Mouse (Mus musculus): ENCODE measurements around the gene Ccr7. TPM values are rescaled to one million over a fixed set of nuclear protein-coding genes. Genes with fewer than 3 reads are reported as not detected.

Ccr7 gene
- 0.39 and 0.44 TPM in 2 replicates for polyA plus RNA-seq (2016; fragmentation: Nextera tagmentation; extraction: Ambion mirVana)

DNA sequence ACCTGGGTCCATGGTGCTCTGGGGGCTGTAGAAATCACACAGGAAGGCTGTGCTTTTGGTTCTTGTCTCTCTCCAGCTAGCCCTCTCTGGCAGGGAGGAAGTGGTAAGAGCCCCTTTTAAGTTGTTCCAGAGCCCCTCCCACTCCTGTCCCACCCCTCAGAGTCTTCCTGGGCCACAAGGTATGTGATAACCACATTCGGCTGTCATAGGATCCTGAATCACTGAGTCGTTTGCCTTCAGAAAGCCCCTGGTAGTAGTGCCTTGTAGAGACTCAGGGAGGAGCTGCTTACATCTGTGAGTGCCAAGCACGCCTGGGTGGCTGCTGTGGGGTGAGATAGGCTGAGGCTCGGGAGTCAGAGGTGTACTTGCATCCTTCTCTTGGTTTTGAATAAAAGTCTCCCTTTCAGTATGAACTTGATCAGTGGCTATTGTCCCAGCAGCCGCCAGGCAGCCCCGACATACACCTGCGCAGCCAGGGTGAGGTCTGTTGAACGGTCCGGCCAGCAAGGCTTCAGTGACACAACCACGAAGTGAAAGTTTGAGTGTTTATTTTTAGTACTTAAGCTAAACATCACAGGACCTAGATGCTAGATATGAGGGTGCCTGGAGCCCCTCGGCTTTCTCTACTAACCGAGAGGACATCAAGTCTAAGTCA lies at the start of gene Ccr7:
TSS of gene Ccr7 (minus strand) at position 91 of the 655 bp plus-strand sequence.
- no peaks in the 10 kb centered on the region for H3K36me3 ChIP-seq
- no peak within 1 kb of the TSS for H3K27ac ChIP-seq
- H3K9ac ChIP-seq = no peak within 1 kb of the TSS
- ATAC-seq = no peak
- no peak within 1 kb of the TSS for H3K4me2 ChIP-seq
- no peaks in the 10 kb centered on the region for H3K4me1 ChIP-seq
- no peak within 1 kb of the TSS for H3K4me3 ChIP-seq
- peaks cover 45% of the 10 kb centered on the region for H3K27me3 ChIP-seq (replicated peaks)
- WGBS (ENCODE audit: insufficient replicate concordance) = 47% methylated on average over 12 of the region's 12 CpGs
- no peaks in the 10 kb centered on the region for H3K9me3 ChIP-seq (replicated peaks)

GRCm38 (mm10) chr11:99189154-99189582 lies 34.3 kb upstream of the Ccr7 start:
- no peaks in the 10 kb centered on the region for H3K36me3 ChIP-seq
- H3K27ac ChIP-seq = no peak overlapping the region
- no peaks in the 10 kb centered on the region for H3K9me3 ChIP-seq (replicated peaks)
- ATAC-seq = no peak
- no peak overlapping the region for H3K4me3 ChIP-seq
- no peak overlapping the region for H3K9ac ChIP-seq
- H3K4me1 ChIP-seq = 0 out of 2 replicates have a peak, but pooled peaks cover 5% of the 10 kb centered on the region
- peaks cover 22% of the 10 kb centered on the region; the same call in 1 of the 2 replicates for H3K27me3 ChIP-seq (replicated peaks)
- 13% methylated on average over 14 of the region's 14 CpGs for WGBS (ENCODE audit: insufficient replicate concordance)
- no peak overlapping the region for H3K4me2 ChIP-seq

DNA sequence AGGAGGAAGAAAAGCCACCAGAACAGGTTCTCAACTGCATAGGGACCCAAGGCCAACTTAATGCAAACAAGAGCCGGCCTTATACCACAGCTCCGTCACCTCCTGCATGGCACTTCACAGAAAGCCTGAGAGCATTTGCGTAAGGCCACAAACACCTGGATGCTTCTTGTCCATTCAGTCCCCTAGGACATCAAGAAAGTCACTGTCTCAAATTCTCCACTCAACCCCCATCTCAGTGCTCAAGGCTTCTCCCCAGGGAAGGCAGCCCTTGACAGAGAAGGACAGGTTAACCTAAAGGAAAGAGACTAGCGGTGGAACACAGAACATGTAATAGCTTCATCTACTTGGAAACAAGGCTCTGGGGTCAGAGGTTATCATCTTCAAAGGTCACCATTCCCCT lies 32.5 kb upstream of the Ccr7 start:
- 0 out of 2 replicates have a peak, but pooled peaks cover 5% of the 10 kb centered on the region for H3K4me1 ChIP-seq
- no peak overlapping the region for H3K4me2 ChIP-seq
- ATAC-seq = no peak
- peaks cover 22% of the 10 kb centered on the region; the same call in 1 of the 2 replicates for H3K27me3 ChIP-seq (replicated peaks)
- WGBS (ENCODE audit: insufficient replicate concordance) = 68% methylated on average over 4 of the region's 4 CpGs
- no peak overlapping the region for H3K4me3 ChIP-seq
- no peak overlapping the region for H3K27ac ChIP-seq
- no peaks in the 10 kb centered on the region for H3K36me3 ChIP-seq
- no peaks in the 10 kb centered on the region for H3K9me3 ChIP-seq (replicated peaks)
- H3K9ac ChIP-seq = no peak overlapping the region

- no peak for ATAC-seq
- Histone ChIP-seq H3K27ac (no peak overlapping the region), H3K36me3 (no peaks in the 10 kb centered on the region), H3K4me1 (0 out of 2 replicates have a peak, but pooled peaks cover 5% of the 10 kb centered on the region), H3K4me3 (no peak overlapping the region), H3K4me2 (no peak overlapping the region), H3K9me3 (replicated peaks) (no peaks in the 10 kb centered on the region), H3K9ac (no peak overlapping the region), H3K27me3 (replicated peaks) (peaks cover 22% of the 10 kb centered on the region; the same call in 1 of the 2 replicates)
- WGBS (ENCODE audit: insufficient replicate concordance) = 59% methylated on average over 2 of the region's 2 CpGs
Measured at GRCm38 (mm10) chr11:99186836-99187235, 32.0 kb upstream of the Ccr7 start.

DNA sequence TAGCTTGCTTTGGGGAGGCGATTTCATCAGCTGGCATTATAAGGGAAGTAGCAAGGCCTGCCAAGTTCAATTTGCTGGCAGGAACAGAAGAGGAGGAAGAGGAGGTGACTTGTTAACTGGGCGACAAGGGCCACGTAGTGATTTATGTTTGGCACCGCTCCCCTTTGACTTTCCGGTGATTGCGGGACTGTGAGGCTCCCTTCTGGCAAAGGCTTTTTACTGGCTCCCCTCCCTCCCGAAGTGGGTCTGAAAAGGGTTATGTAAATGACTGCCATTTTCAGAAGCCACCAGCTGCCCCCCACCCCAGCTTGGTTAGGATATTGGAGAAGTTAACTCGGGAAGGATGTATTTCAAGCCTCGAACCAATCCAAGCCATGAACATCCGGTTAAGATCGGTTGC lies 27.7 kb upstream of the Ccr7 start:
- Histone ChIP-seq H3K4me3 (no peak overlapping the region), H3K4me2 (no peak overlapping the region), H3K36me3 (no peaks in the 10 kb centered on the region), H3K9ac (no peak overlapping the region), H3K4me1 (peaks cover under 1% of the 10 kb centered on the region; the same call in 1 of the 2 replicates), H3K27me3 (replicated peaks) (no peaks in the 10 kb centered on the region), H3K27ac (no peak overlapping the region), H3K9me3 (replicated peaks) (no peaks in the 10 kb centered on the region)
- ATAC-seq = no peak
- 60% methylated on average over 11 of the region's 11 CpGs for WGBS (ENCODE audit: insufficient replicate concordance)

DNA sequence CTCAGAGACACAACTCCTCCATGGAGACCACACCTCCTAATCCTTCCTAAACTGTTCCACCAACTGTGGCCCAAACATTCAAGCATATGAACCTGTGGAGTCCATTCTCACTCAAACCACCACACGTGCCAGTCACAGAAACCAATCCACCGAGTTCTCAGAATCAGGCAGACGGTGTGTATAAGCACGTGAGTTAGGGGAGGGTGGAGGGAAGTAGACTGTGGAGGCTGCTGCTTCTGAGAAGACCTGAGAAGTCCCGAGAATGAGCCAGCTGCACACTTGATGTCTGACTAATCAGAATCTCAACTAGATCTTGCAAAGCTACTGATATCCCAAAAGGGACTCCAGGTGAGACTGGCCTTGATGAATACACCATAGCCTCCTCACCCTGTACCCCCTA lies 25.2 kb upstream of the Ccr7 start:
- Histone ChIP-seq H3K4me3 (no peak overlapping the region), H3K9ac (no peak overlapping the region), H3K4me2 (no peak overlapping the region), H3K4me1 (peaks cover 3% of the 10 kb centered on the region; the same call in 1 of the 2 replicates), H3K36me3 (no peaks in the 10 kb centered on the region), H3K27ac (no peak overlapping the region), H3K9me3 (replicated peaks) (no peaks in the 10 kb centered on the region), H3K27me3 (replicated peaks) (no peaks in the 10 kb centered on the region)
- WGBS (ENCODE audit: insufficient replicate concordance) = 53% methylated on average over 5 of the region's 5 CpGs
- ATAC-seq = no peak

DNA sequence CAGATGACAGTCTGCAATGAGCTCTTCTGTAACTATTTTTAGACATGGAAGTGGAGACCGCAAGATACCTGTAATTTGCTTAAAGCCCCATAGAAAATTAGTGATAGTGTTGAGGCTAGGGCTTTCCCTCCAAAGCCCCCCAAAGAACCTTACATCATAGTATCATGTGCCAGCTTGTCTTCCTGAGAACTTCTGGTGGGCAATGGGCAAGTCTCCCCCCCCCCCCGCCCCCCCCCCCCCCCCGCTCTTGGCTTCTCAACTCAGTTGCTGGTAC lies 23.0 kb upstream of the Ccr7 start:
- Histone ChIP-seq H3K4me3 (no peak overlapping the region), H3K27me3 (replicated peaks) (no peaks in the 10 kb centered on the region), H3K9me3 (replicated peaks) (no peaks in the 10 kb centered on the region), H3K27ac (no peak overlapping the region), H3K36me3 (no peaks in the 10 kb centered on the region), H3K9ac (no peak overlapping the region), H3K4me2 (no peak overlapping the region), H3K4me1 (peaks cover 3% of the 10 kb centered on the region; the same call in 1 of the 2 replicates)
- 77% methylated on average over 1 of the region's 3 CpGs for WGBS (ENCODE audit: insufficient replicate concordance)
- ATAC-seq = no peak

- Histone ChIP-seq H3K36me3 (no peaks in the 10 kb centered on the region), H3K27me3 (replicated peaks) (no peaks in the 10 kb centered on the region), H3K4me2 (no peak overlapping the region), H3K27ac (no peak overlapping the region), H3K4me3 (no peak overlapping the region), H3K4me1 (peaks cover 3% of the 10 kb centered on the region; the same call in 1 of the 2 replicates), H3K9ac (no peak overlapping the region), H3K9me3 (replicated peaks) (no peaks in the 10 kb centered on the region)
- 52% methylated on average over 5 of the region's 5 CpGs for WGBS (ENCODE audit: insufficient replicate concordance)
- no peak for ATAC-seq
Measured at GRCm38 (mm10) chr11:99177054-99177924, 22.4 kb upstream of the Ccr7 start.

DNA sequence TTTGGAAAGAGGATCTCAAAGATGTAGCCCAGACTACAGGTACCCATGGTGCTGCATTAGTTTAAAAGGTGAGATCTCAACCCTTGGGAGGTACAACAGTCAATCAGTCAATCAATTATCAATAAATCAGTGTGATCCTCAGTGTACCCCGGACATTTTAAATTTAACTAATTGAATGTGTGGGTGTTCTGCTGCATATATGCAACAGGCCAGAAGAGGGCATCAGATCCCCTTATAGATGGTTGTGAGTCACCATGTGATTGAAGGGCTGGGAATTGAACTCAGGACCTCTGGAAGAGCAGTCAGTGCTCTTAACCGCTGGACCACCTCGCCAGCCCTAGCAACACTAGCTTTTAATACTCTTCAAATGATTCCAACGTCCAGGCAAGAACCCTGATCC lies 17.1 kb upstream of the Ccr7 start:
- Histone ChIP-seq H3K4me1 (no peaks in the 10 kb centered on the region), H3K4me3 (no peak overlapping the region), H3K4me2 (no peak overlapping the region), H3K27me3 (replicated peaks) (no peaks in the 10 kb centered on the region), H3K36me3 (no peaks in the 10 kb centered on the region), H3K9me3 (replicated peaks) (no peaks in the 10 kb centered on the region), H3K9ac (no peak overlapping the region), H3K27ac (no peak overlapping the region)
- 62% methylated on average over 4 of the region's 4 CpGs for WGBS (ENCODE audit: insufficient replicate concordance)
- no peak for ATAC-seq

- no peak for ATAC-seq
Measured at GRCm38 (mm10) chr11:99171442-99171841, 16.6 kb upstream of the Ccr7 start.

DNA sequence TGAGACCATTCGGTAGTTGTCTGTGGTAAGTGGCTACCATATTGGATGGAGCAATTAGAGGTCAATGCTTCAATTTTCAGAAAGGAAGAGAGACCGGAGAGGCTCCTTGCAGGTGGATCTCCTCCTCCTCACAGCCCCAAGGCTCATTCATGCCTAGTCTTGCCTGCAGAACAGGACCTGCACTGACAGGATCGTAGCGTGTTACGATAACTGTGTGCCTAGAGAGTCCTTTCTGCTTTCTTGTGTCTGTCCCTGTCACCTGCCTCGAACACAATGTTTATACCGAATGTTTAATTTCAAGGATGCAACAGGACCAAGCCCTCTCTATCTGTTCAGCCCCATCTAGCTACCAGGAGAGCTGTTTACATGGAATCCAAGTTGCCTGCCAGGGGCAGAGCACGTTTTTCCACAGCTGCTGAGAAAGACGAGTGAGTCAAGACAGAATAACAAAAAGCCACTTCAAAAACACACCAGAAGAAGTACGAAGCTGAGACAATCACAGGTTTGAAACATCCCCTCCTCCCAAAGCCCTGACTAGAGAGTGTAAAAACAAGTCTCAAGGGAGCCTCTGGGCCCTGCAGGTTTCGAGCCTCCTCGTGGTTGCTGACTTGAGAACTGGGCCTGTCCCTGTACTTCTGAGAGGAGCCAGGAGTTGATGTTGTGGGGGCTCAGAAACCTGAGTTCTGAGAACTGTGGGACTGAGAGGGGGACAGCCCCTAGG lies 15.8 kb upstream of the Ccr7 start:
- Histone ChIP-seq H3K4me1 (no peaks in the 10 kb centered on the region), H3K27ac (no peak overlapping the region), H3K27me3 (replicated peaks) (no peaks in the 10 kb centered on the region), H3K4me2 (no peak overlapping the region), H3K9ac (no peak overlapping the region), H3K36me3 (no peaks in the 10 kb centered on the region), H3K9me3 (replicated peaks) (no peaks in the 10 kb centered on the region), H3K4me3 (no peak overlapping the region)
- WGBS (ENCODE audit: insufficient replicate concordance) = 71% methylated on average over 12 of the region's 12 CpGs
- ATAC-seq = no peak

More at GRCm38 (mm10) chr11:99171442-99171841, 16.6 kb upstream of the Ccr7 start:
- no peaks in the 10 kb centered on the region for H3K9me3 ChIP-seq (replicated peaks)
- no peaks in the 10 kb centered on the region for H3K4me1 ChIP-seq
- H3K4me3 ChIP-seq = no peak overlapping the region
- 41% methylated on average over 2 of the region's 2 CpGs for WGBS (ENCODE audit: insufficient replicate concordance)
- no peaks in the 10 kb centered on the region for H3K36me3 ChIP-seq
- H3K27ac ChIP-seq = no peak overlapping the region
- no peaks in the 10 kb centered on the region for H3K27me3 ChIP-seq (replicated peaks)
- no peak overlapping the region for H3K9ac ChIP-seq
- H3K4me2 ChIP-seq = no peak overlapping the region

DNA sequence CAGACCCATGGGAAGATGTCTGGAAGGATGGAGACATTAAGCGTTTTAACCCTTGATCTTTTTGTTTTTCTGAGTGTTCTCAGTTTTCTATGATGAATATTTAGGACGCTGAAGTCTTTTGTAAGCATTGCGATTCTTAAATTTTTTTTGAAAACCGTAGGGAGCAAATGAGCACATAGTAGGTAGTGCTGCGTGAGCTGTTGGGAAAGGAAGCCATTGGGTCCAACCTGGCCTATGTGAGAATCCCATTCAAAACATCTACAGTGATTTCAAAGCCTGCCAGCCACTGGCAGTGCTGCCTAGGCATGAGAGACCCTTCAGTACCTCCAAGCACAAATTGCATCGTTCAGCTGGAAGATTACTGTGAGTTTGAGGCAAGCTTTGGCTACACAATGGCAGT lies 15.1 kb upstream of the Ccr7 start:
- no peak overlapping the region for H3K4me3 ChIP-seq
- no peaks in the 10 kb centered on the region for H3K36me3 ChIP-seq
- H3K27me3 ChIP-seq (replicated peaks) = no peaks in the 10 kb centered on the region
- WGBS (ENCODE audit: insufficient replicate concordance) = 77% methylated on average over 6 of the region's 6 CpGs
- ATAC-seq = no peak
- H3K4me2 ChIP-seq = no peak overlapping the region
- H3K4me1 ChIP-seq = no peaks in the 10 kb centered on the region
- no peak overlapping the region for H3K27ac ChIP-seq
- H3K9ac ChIP-seq = no peak overlapping the region
- no peaks in the 10 kb centered on the region for H3K9me3 ChIP-seq (replicated peaks)

Data from liver, embryonic 12.5 days (tissue).